Mouse (Mus musculus): Measurements from ENCODE around the gene Lmf1. TPM values are rescaled to one million over a fixed set of nuclear protein-coding genes. Genes with fewer than 3 reads are reported as not detected.

The Lmf1 gene
- total and polyA plus RNA-seq, 2 experiments from 2014 or later = 17.8 to 28.1 TPM

DNA sequence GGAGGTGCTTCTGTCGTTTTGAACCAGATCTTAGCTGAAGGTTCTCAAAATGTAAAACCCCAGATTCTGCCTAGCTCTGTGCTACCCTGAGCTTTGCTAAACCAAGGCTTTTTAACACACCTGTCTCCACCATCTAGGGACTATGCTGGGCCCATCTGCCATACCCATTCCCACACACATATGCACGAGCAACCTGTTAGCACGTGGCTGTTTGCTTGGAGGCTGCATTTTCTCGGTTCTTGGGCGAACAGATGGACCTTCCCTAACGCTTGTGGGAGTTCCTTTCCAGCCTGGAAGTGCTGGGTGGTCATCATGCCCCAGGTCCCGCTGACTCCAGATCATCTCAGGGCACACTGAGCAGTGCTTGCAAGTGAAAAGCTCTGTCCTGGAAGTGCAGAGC, 46.4 kb downstream of the Lmf1 start:
- TF ChIP-seq CTCF (IDR thresholded peaks at IDR 0.05; ENCODE audit: low read depth) = no peak
- Histone ChIP-seq H3K4me3 (ENCODE audit: low read depth, low read length) (no peak overlapping the region), H3K27ac (ENCODE audit: low read depth, low read length) (0 out of 2 replicates have a peak overlapping the region, but pooled peaks have one; percentile 9), H3K4me1 (ENCODE audit: insufficient read depth) (no peaks in the 10 kb centered on the region; the same call in 1 of the 2 replicates), H3K27me3 (ENCODE audit: insufficient read depth, low read length) (no peaks in the 10 kb centered on the region), H3K4me2 (ENCODE audit: low read depth) (no peak overlapping the region), H3K36me3 (ENCODE audit: insufficient read depth) (no peaks in the 10 kb centered on the region), H3K9ac (no peak overlapping the region), H3K9me3 (ENCODE audit: low read length) (no peaks in the 10 kb centered on the region)
- ATAC-seq (no peak), DNase-seq (peak; percentile 39)
- WGBS = 79% methylated on average over 7 of the region's 7 CpGs

DNA sequence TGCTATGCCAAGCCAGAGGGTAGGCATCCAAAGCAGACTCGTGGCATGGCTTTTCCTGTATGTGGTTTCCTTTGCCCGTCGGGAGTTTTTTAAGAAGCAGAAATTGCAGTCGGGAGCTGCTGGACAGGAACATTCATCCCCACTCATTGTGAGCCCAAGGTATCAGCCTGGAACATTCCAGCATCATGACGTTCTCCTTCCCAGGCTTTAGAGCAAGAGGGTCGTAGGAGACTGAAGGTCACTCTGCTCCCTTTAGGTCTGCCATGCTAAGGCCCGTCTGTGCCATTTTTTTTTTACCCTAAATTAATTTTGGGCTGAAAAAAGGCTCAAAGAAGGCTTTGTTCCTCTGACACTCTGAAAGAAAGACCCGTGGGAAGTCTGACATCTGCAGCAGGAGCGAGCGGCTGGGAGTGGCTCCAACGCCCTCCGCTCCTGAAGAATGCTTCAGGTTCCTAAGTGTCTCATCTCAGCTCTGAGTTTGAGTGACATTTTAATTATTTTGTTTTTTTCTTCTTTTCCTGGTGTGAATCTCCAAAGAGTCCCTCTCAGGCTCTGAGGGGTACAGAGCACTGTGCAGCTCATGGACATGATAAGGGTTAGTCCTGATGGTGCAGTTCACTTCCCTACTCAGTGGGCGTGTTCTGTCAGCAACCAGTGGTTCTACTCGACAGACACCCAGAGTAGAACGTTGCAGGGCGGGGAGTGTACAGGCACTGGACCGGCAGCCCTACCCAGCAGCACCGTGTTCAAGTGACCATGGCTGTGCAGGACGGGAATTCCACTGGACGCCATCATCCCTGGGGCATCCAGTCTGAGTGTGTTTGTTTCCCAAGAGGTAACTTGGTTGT, 47.5 kb downstream of the Lmf1 start:
- no peak overlapping the region for H3K9ac ChIP-seq
- ATAC-seq = peak; percentile 52; the same call in 1 of the 2 replicates
- TF ChIP-seq CTCF (IDR thresholded peaks at IDR 0.05; ENCODE audit: low read depth) = no peak
- no peaks in the 10 kb centered on the region for H3K36me3 ChIP-seq (ENCODE audit: insufficient read depth)
- 46% methylated on average over 20 of the region's 20 CpGs for WGBS
- no peak overlapping the region for H3K4me2 ChIP-seq (ENCODE audit: low read depth)
- H3K27me3 ChIP-seq (ENCODE audit: insufficient read depth, low read length) = no peaks in the 10 kb centered on the region
- DNase-seq = no peak
- H3K27ac ChIP-seq (ENCODE audit: low read depth, low read length) = peak overlapping the region; percentile 57
- H3K4me3 ChIP-seq (ENCODE audit: low read depth, low read length) = no peak overlapping the region
- no peaks in the 10 kb centered on the region; the same call in 1 of the 2 replicates for H3K4me1 ChIP-seq (ENCODE audit: insufficient read depth)
- H3K9me3 ChIP-seq (ENCODE audit: low read length) = no peaks in the 10 kb centered on the region

DNA sequence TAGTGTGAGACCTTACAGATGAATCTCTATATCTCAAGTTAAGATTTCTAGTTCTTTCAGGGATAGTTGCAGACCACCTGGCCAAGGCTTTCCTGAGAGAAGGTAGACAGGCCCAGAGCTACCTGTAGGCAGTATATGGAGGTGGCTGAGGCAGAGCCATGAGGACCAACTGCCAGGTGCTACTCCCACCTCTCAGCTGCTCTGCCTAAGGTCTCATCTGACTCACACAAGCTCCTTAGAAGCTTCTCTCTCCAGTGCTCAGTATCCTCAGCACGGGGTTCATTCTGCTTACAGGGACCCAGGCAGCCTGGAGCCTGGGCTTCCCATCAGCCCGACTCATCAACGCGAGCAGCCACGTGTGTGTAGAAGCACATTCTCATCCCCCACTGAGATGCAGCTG, 51.4 kb downstream of the Lmf1 start:
- Histone ChIP-seq H3K4me2 (ENCODE audit: low read depth) (no peak overlapping the region), H3K9ac (no peak overlapping the region), H3K4me3 (ENCODE audit: low read depth, low read length) (no peak overlapping the region), H3K27me3 (ENCODE audit: insufficient read depth, low read length) (no peaks in the 10 kb centered on the region), H3K27ac (ENCODE audit: low read depth, low read length) (no peak overlapping the region), H3K36me3 (ENCODE audit: insufficient read depth) (peaks cover 6% of the 10 kb centered on the region; the same call in 1 of the 2 replicates), H3K4me1 (ENCODE audit: insufficient read depth) (0 out of 2 replicates have a peak, but pooled peaks cover 3% of the 10 kb centered on the region), H3K9me3 (ENCODE audit: low read length) (no peaks in the 10 kb centered on the region)
- no peak for ATAC-seq
- DNase-seq = no peak
- 89% methylated on average over 5 of the region's 5 CpGs for WGBS
- no peak for TF ChIP-seq CTCF (IDR thresholded peaks at IDR 0.05; ENCODE audit: low read depth)

DNA sequence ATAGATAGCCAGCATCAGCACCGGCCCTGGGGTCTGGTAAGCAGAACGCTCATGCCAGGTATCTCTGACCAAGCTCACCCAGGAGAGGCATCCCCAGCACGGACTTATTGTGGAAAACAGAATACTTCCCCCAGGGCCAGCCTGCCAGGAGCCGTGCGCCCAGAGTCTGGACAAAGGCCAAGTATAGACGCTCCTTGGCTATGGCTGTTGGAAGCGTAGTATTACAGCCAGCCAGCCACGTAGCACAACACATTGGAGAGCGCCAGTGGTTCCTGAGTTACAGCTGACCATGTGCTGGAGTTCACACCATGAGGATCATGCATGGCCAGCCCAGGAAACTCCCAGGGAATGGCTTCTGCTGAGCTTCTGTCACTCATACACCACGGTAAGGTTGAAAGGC, 55.2 kb downstream of the Lmf1 start:
- H3K4me3 ChIP-seq (ENCODE audit: low read depth, low read length) = no peak overlapping the region
- no peak for TF ChIP-seq CTCF (IDR thresholded peaks at IDR 0.05; ENCODE audit: low read depth)
- H3K4me1 ChIP-seq (ENCODE audit: insufficient read depth) = 0 out of 2 replicates have a peak, but pooled peaks cover 3% of the 10 kb centered on the region
- DNase-seq = peak; percentile 62
- no peak overlapping the region for H3K4me2 ChIP-seq (ENCODE audit: low read depth)
- peak; percentile 68 for ATAC-seq
- 43% methylated on average over 10 of the region's 10 CpGs for WGBS
- peaks cover 6% of the 10 kb centered on the region; the same call in 1 of the 2 replicates for H3K36me3 ChIP-seq (ENCODE audit: insufficient read depth)
- no peak overlapping the region for H3K27ac ChIP-seq (ENCODE audit: low read depth, low read length)
- no peaks in the 10 kb centered on the region for H3K27me3 ChIP-seq (ENCODE audit: insufficient read depth, low read length)
- no peak overlapping the region for H3K9ac ChIP-seq
- H3K9me3 ChIP-seq (ENCODE audit: low read length) = no peaks in the 10 kb centered on the region

DNA sequence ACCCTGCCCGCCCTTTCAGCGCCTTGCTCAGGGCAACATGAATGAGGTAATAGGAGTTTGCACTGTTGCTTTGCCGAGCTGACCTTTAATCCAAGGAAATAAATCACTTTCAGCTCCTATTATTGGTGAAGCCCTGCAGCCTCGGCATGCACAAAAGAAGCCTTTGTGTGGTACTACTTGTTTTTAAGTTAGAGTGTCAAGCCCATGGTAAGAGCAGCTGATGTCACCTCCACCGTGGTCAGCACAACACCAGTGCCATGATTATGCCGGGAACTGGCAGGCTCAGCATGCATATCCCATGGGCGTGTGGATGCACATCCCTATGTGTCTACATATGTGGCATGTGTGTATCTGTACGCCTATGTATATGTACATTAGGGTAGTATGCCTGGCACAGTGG, 56.5 kb downstream of the Lmf1 start:
- DNase-seq (no peak), ATAC-seq (no peak)
- Histone ChIP-seq H3K27ac (ENCODE audit: low read depth, low read length) (no peak overlapping the region), H3K4me1 (ENCODE audit: insufficient read depth) (peaks cover 3% of the 10 kb centered on the region; the same call in 1 of the 2 replicates), H3K9me3 (ENCODE audit: low read length) (no peaks in the 10 kb centered on the region), H3K36me3 (ENCODE audit: insufficient read depth) (peaks cover 6% of the 10 kb centered on the region; the same call in 1 of the 2 replicates), H3K9ac (no peak overlapping the region), H3K27me3 (ENCODE audit: insufficient read depth, low read length) (no peaks in the 10 kb centered on the region), H3K4me2 (ENCODE audit: low read depth) (no peak overlapping the region), H3K4me3 (ENCODE audit: low read depth, low read length) (no peak overlapping the region)
- no peak for TF ChIP-seq CTCF (IDR thresholded peaks at IDR 0.05; ENCODE audit: low read depth)
- 45% methylated on average over 8 of the region's 8 CpGs for WGBS

DNA sequence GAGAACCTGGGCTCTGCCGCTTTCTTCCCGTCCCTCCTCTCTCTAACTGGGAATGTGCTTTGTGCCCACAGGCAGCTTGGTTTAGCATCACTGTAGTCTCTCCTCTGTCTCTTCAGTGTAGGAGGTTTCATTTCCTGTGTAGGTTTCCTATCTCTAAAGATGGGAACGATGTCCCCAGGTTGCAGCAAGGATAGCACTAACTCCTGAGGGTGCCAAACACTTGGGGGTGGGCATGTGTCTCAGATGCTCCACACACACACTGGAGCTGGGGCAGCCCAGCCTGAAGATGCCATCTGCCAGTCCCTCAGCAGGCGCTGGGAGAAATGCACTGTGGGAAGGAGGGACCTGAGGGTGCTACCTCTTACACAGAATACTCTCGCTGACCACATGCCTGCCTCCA, 56.9 kb downstream of the Lmf1 start:
- 87% methylated on average over 5 of the region's 5 CpGs for WGBS
- H3K4me3 ChIP-seq (ENCODE audit: low read depth, low read length) = no peak overlapping the region
- no peak for ATAC-seq
- no peak for TF ChIP-seq CTCF (IDR thresholded peaks at IDR 0.05; ENCODE audit: low read depth)
- peaks cover 7% of the 10 kb centered on the region; the same call in 1 of the 2 replicates for H3K4me1 ChIP-seq (ENCODE audit: insufficient read depth)
- H3K9me3 ChIP-seq (ENCODE audit: low read length) = no peaks in the 10 kb centered on the region
- no peak for DNase-seq
- H3K36me3 ChIP-seq (ENCODE audit: insufficient read depth) = peaks cover 6% of the 10 kb centered on the region; the same call in 1 of the 2 replicates
- H3K27me3 ChIP-seq (ENCODE audit: insufficient read depth, low read length) = no peaks in the 10 kb centered on the region
- no peak overlapping the region for H3K9ac ChIP-seq
- H3K4me2 ChIP-seq (ENCODE audit: low read depth) = no peak overlapping the region
- no peak overlapping the region for H3K27ac ChIP-seq (ENCODE audit: low read depth, low read length)

DNA sequence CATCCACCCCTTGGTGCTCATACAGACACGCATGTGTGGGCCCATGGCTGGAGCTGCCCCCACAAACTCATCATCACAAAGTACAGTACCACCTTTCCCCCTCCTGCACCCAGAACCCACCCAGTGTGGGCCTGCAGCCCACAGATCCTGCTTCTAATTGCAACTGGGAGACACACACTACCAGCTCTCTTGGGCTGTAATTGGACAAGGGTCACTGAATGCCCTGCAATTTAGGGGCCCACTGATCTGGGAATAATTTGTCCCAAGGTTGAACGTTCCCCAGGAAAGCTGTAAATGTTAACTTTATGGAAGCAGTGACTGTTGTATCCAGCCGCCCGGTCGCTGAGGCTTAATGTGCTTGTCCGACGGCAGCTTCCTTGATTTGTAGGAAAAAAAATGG, 59.1 kb downstream of the Lmf1 start:
- WGBS = 78% methylated on average over 7 of the region's 7 CpGs
- H3K9ac ChIP-seq = no peak overlapping the region
- DNase-seq (no peak), ATAC-seq (no peak)
- no peaks in the 10 kb centered on the region for H3K27me3 ChIP-seq (ENCODE audit: insufficient read depth, low read length)
- H3K4me2 ChIP-seq (ENCODE audit: low read depth) = no peak overlapping the region
- H3K36me3 ChIP-seq (ENCODE audit: insufficient read depth) = peaks cover under 1% of the 10 kb centered on the region; the same call in 1 of the 2 replicates
- H3K27ac ChIP-seq (ENCODE audit: low read depth, low read length) = no peak overlapping the region
- no peak overlapping the region for H3K4me3 ChIP-seq (ENCODE audit: low read depth, low read length)
- H3K9me3 ChIP-seq (ENCODE audit: low read length) = no peaks in the 10 kb centered on the region
- peaks cover 16% of the 10 kb centered on the region; the same call in 1 of the 2 replicates for H3K4me1 ChIP-seq (ENCODE audit: insufficient read depth)
- no peak for TF ChIP-seq CTCF (IDR thresholded peaks at IDR 0.05; ENCODE audit: low read depth)
